Mouse (Mus musculus): Measurements from ENCODE around the gene Cse1l. TPM values are rescaled to one million over a fixed set of nuclear protein-coding genes. Genes with fewer than 3 reads are reported as not detected.

The Cse1l gene
- total RNA-seq (2023), result 10 to 100 TPM; 57.6 to 65.6 TPM

DNA sequence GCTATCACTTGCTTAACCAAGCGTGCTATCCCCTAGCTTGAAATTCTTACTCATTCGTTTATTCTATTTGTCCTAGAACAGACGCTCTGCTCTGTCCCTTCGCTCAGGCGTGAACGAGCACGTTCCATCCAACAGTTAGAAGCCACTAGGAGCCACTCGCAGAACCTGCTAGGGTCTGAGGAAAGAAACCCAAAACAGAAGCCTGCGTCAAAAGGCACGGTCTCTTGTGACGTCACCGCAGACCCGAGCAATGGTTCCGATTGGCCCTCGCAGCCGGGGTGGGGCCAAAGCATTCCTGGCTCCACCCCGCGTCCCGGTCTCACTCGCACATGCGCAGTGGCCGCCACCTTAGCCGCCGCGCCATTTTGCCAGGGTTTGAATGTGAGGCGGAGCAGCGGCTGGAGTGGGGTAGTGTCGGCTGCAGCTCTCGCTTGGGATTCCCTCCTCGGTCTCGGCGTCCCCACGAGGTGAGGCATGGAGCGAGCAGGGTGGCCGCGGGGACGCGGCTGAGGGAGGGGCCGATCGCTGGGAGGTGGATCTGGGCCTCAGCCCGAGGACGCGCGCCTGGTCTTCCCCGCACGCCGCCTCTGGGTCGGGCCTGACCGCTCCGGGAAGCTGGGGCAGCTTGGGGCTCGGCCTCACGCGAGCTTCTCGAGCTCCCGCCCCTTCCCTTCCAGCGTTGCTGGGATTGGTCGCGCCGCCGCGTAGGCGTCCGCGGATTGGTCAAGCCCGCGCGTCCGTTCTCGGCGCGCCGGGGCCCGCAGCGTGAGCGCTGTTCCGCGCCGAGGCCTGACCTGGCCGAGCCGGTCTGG is at the start of gene Cse1l:
Cse1l (plus strand) TSS at position 330 of the 812 bp plus-strand sequence.

Other genes starting within 250 kb of the Cse1l start
- gene Prex1, start 192.2 kb upstream of the Cse1l start, total RNA-seq (2023), result 100 to 1,000 TPM; 248 to 279 TPM
- gene Trp53rkb, start 113.5 kb upstream of the Cse1l start, total RNA-seq (2023), result 1 to 10 TPM; 5.2 to 5.9 TPM
- gene Arfgef2, start 100.5 kb upstream of the Cse1l start, total RNA-seq (2023), result 10 to 100 TPM; 24.5 to 31.5 TPM
- 10 to 100 TPM; 69.4 to 71.2 TPM for gene Stau1, start 90.3 kb downstream of the Cse1l start, total RNA-seq (2023)
- 10 to 100 TPM; 45.6 to 49.7 TPM for gene Ddx27, start 109.2 kb downstream of the Cse1l start, total RNA-seq (2023)
- 10 to 100 TPM; 84.1 to 92.6 TPM for gene Znfx1, start 157.0 kb downstream of the Cse1l start, total RNA-seq (2023)

Data from monocyte, adult 59 days (primary cell).